Comparison of ENCODE assay signal across 8 mouse cellular contexts in the genomic region with DNA sequence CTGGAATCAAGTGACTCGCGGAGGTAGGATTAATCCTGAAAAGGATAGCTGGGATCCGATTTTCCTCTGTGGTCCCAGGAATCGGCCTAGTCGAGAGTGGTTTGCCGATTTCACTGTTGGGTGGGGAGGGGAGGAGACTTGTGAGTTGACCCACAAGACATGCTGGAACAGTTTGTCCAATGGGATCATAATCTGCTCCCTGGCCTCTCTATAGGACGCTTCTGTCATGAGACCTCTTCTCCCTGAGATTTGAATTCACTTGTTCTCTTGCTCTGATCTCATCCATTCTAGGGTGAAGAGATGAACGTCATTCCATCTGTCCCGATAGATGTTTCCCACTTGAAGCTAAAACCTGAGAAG. TPM values are rescaled to one million over a fixed set of nuclear protein-coding genes. Genes with fewer than 3 reads are reported as not detected.
DNase-seq lines count a peak whose midpoint lies in the region; ATAC-seq and TF ChIP-seq lines count a peak whose summit lies in the region.

No protein-coding gene starts in this region.

- H3K4me3 ChIP-seq in heart, embryonic 10.5 days = peak overlapping the region; percentile 57
- peak overlapping the region; percentile 78 for H3K4me3 ChIP-seq in E14TG2a.4 (replicated peaks; ENCODE audit: low read length)
- peak overlapping the region; percentile 43 for H3K4me3 ChIP-seq in forebrain, embryonic 13.5 days
- H3K4me3 ChIP-seq in liver, postnatal 0 days (ENCODE audit: low read depth, low read length) = peak overlapping the region; percentile 58

- H3K36me3 ChIP-seq in heart, embryonic 10.5 days = 0 out of 2 replicates have a peak, but pooled peaks cover 4% of the 10 kb centered on the region
- peaks cover 37% of the 10 kb centered on the region for H3K36me3 ChIP-seq in E14TG2a.4 (ENCODE audit: insufficient read depth, low read length)
- 0 out of 2 replicates have a peak, but pooled peaks cover 6% of the 10 kb centered on the region for H3K36me3 ChIP-seq in forebrain, embryonic 13.5 days (ENCODE audit: poor library complexity, severe bottlenecking)
- peaks cover 2% of the 10 kb centered on the region; the same call in 1 of the 2 replicates for H3K36me3 ChIP-seq in liver, postnatal 0 days (replicated peaks; ENCODE audit: insufficient read depth, low read length)

- no peak for TF ChIP-seq CTCF in E14TG2a.4 (conservative IDR thresholded peaks at IDR 0.05; ENCODE audit: low read length)
- TF ChIP-seq CTCF in liver, postnatal 0 days (IDR thresholded peaks at IDR 0.05; ENCODE audit: low read depth) = no peak

- H3K9ac ChIP-seq in forebrain, embryonic 13.5 days = peak overlapping the region; percentile 55
- peak overlapping the region; percentile 67 for H3K9ac ChIP-seq in liver, postnatal 0 days (replicated peaks)

- H3K4me2 ChIP-seq in forebrain, embryonic 13.5 days = peak overlapping the region; percentile 58
- peak overlapping the region; percentile 71 for H3K4me2 ChIP-seq in liver, postnatal 0 days (ENCODE audit: low read depth, low read length)

- 17% methylated on average over 9 of the region's 9 CpGs for WGBS in heart, embryonic 10.5 days
- WGBS in forebrain, embryonic 13.5 days = 22% methylated on average over 9 of the region's 9 CpGs
- 27% methylated on average over 9 of the region's 9 CpGs for WGBS in liver, postnatal 0 days (ENCODE audit: insufficient replicate concordance)

- peak; percentile 82 for ATAC-seq in forebrain, embryonic 13.5 days
- peak; percentile 82 for ATAC-seq in liver, postnatal 0 days

- no peaks in the 10 kb centered on the region for H3K27me3 ChIP-seq in heart, embryonic 10.5 days (ENCODE audit: insufficient read depth, poor library complexity, severe bottlenecking)
- no peaks in the 10 kb centered on the region for H3K27me3 ChIP-seq in E14TG2a.4 (ENCODE audit: insufficient read depth, low read length)
- H3K27me3 ChIP-seq in forebrain, embryonic 13.5 days = no peaks in the 10 kb centered on the region
- H3K27me3 ChIP-seq in liver, postnatal 0 days (ENCODE audit: insufficient read depth, low read length) = no peaks in the 10 kb centered on the region

- H3K27ac ChIP-seq in heart, embryonic 10.5 days = peak overlapping the region; percentile 67
- no peak overlapping the region for H3K27ac ChIP-seq in forebrain, embryonic 13.5 days
- H3K27ac ChIP-seq in liver, postnatal 0 days (ENCODE audit: low read depth) = peak overlapping the region; percentile 52

- no peak for TF ChIP-seq EP300 in liver, postnatal 0 days (IDR thresholded peaks at IDR 0.05; ENCODE audit: low read depth)

- no peak for DNase-seq in heart, embryonic 10.5 days (ENCODE audit: low spot score)
- DNase-seq in heart, adult 11 months = no peak
- DNase-seq in liver, postnatal 0 days = no peak
- DNase-seq in T-cell, adult 2 months (ENCODE audit: low spot score) = no peak
- no peak for DNase-seq in left cerebral cortex, adult 18-20 months (ENCODE audit: low spot score in 2 of 2)
- DNase-seq in kidney, postnatal 4 days = no peak

- no peaks in the 10 kb centered on the region for H3K4me1 ChIP-seq in heart, embryonic 10.5 days
- H3K4me1 ChIP-seq in E14TG2a.4 (replicated peaks; ENCODE audit: low read depth, low read length) = peaks cover 29% of the 10 kb centered on the region
- peaks cover 5% of the 10 kb centered on the region; the same call in 1 of the 2 replicates for H3K4me1 ChIP-seq in forebrain, embryonic 13.5 days
- no peaks in the 10 kb centered on the region for H3K4me1 ChIP-seq in liver, postnatal 0 days (ENCODE audit: insufficient read depth)

- H3K9me3 ChIP-seq in heart, embryonic 10.5 days = no peaks in the 10 kb centered on the region
- no peaks in the 10 kb centered on the region for H3K9me3 ChIP-seq in E14TG2a.4 (ENCODE audit: low read length)
- H3K9me3 ChIP-seq in forebrain, embryonic 13.5 days (replicated peaks) = no peaks in the 10 kb centered on the region
- H3K9me3 ChIP-seq in liver, postnatal 0 days (ENCODE audit: low read length) = no peaks in the 10 kb centered on the region

RNA-seq across cellular contexts. Expression of gene Cenpi, which starts 0.4 kb away (rescaled TPM):
- 28.8 and 33.0 TPM in 2 replicates for polyA plus RNA-seq in heart, embryonic 10.5 days (2016; fragmentation: Nextera tagmentation; extraction: Ambion mirVana)
- polyA plus RNA-seq in forebrain, embryonic 13.5 days (2015; fragmentation: Nextera tagmentation; extraction: Ambion mirVana) = 24.5 and 27.3 TPM in 2 replicates
- polyA plus RNA-seq in liver, postnatal 0 days (2015; fragmentation: Nextera tagmentation; extraction: Ambion mirVana) = 8.6 and 10.7 TPM in 2 replicates
- under 1 TPM; 0.37 to 0.44 TPM for total RNA-seq in left cerebral cortex, adult 18-20 months (2021)

RNA-seq across cellular contexts. Expression of gene Tmem35a, which starts 13.2 kb away (rescaled TPM):
- 1.3 and 2.5 TPM in 2 replicates for polyA plus RNA-seq in heart, embryonic 10.5 days (2016; fragmentation: Nextera tagmentation; extraction: Ambion mirVana)
- 77.4 and 84.6 TPM in 2 replicates for polyA plus RNA-seq in forebrain, embryonic 13.5 days (2015; fragmentation: Nextera tagmentation; extraction: Ambion mirVana)
- polyA plus RNA-seq in liver, postnatal 0 days (2015; fragmentation: Nextera tagmentation; extraction: Ambion mirVana) = 1.2 and 1.3 TPM in 2 replicates
- total RNA-seq in left cerebral cortex, adult 18-20 months (2021) = 10 to 100 TPM; 64.0 to 64.1 TPM

RNA-seq across cellular contexts. Expression of gene Trmt2b, which starts 31.5 kb away (rescaled TPM):
- polyA plus RNA-seq in heart, embryonic 10.5 days (2016; fragmentation: Nextera tagmentation; extraction: Ambion mirVana) = 20.7 and 29.8 TPM in 2 replicates
- polyA plus RNA-seq in forebrain, embryonic 13.5 days (2015; fragmentation: Nextera tagmentation; extraction: Ambion mirVana) = 7.2 and 7.9 TPM in 2 replicates
- 8.9 and 9.0 TPM in 2 replicates for polyA plus RNA-seq in liver, postnatal 0 days (2015; fragmentation: Nextera tagmentation; extraction: Ambion mirVana)
- 10 to 100 TPM in 1 of 2 experiments, 1 to 10 TPM in 1; 9.8 to 11.6 TPM for total RNA-seq in left cerebral cortex, adult 18-20 months (2021)

Comparison
In these comparisons a context has a peak if more than half of its experiments do, and no peak if none do; other contexts are left out.
1. RNA of gene Tmem35a, which starts 13.2 kb away (polyA plus RNA-seq): 77.4 to 84.6 TPM in forebrain, embryonic 13.5 days; 1.3 to 2.5 TPM in heart, embryonic 10.5 days and 1.2 to 1.3 TPM in liver, postnatal 0 days; every median in the first group is over 10 times any median in the second.
2. Peak in every context shown above with its lines, with median percentiles within 50 percentile points of each other: H3K4me3 ChIP-seq.